ENCODE assay signal across 15 mouse cellular contexts in the genomic region with DNA sequence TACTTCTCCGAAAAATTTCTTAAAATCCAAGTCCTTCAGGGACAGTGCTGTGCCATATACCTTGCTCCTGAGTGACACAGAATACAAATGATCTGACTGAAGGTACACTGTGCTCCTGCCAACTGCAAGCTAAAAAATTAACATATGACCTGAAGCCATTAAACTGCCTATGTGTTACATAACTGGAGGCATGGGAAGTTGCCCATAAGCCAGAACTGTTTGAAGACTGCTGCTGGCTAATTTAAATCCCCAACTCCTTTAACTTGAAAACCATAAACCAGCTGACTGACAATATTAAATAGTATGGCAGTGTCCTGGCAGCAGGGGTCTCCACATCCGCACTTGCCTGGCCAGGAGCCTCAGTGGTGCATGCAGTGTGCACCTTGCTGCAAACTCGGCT.
A peak's percentile ranks its signal among the peaks of the same experiment; 100 is the strongest.
DNase-seq lines count a peak whose midpoint lies in the region; ATAC-seq and TF ChIP-seq lines count a peak whose summit lies in the region.
"Had no signal": no experiment of that assay in that cellular context is flagged by ENCODE, and none has a peak within 500 bp of the region (broad histone marks: within the 10 kb centered on the region; RNA-seq: fewer than 3 reads in every experiment).

No protein-coding gene starts in this region.

- peak overlapping the region; percentile 9 for H3K4me3 ChIP-seq in gastrocnemius, adult 2 months
- H3K4me3 ChIP-seq in midbrain, embryonic 11.5 days (ENCODE audit: low read depth, low read length), result no peak overlapping the region
- H3K4me3 ChIP-seq in midbrain, embryonic 15.5 days, result no peak overlapping the region
- H3K4me3 ChIP-seq: forebrain, embryonic 12.5 days; hindbrain, embryonic 13.5 days had no signal

- peaks cover 7% of the 10 kb centered on the region for H3K4me1 ChIP-seq in midbrain, embryonic 11.5 days (ENCODE audit: control insufficient read depth, insufficient read depth, low read length)
- peaks cover 27% of the 10 kb centered on the region for H3K4me1 ChIP-seq in midbrain, embryonic 15.5 days

- 87% methylated on average over 3 of the region's 3 CpGs for WGBS in midbrain, embryonic 11.5 days
- 87% methylated on average over 3 of the region's 3 CpGs for WGBS in midbrain, embryonic 15.5 days

- H3K4me2 ChIP-seq in midbrain, embryonic 11.5 days, result no peak overlapping the region
- no peak overlapping the region for H3K4me2 ChIP-seq in midbrain, embryonic 15.5 days
- H3K4me2 ChIP-seq: forebrain, embryonic 12.5 days; heart, embryonic 11.5 days; hindbrain, embryonic 13.5 days had no signal

- peak overlapping the region; percentile 46 for H3K27ac ChIP-seq in gastrocnemius, adult 2 months
- H3K27ac ChIP-seq in midbrain, embryonic 11.5 days (ENCODE audit: low read depth, low read length), result no peak overlapping the region
- no peak overlapping the region for H3K27ac ChIP-seq in midbrain, embryonic 15.5 days
- H3K27ac ChIP-seq: forebrain, embryonic 12.5 days; hindbrain, embryonic 13.5 days; liver, embryonic 14.5 days had no signal

- intact Hi-C loops in gastrocnemius, adult 2 months (cut with DNase I), result no loop called here
- intact Hi-C loops in gastrocnemius, postnatal 14 days (cut with DNase I; ENCODE audit: low total_unique reads), result no loop called here

- no peak overlapping the region for H3K9ac ChIP-seq in midbrain, embryonic 11.5 days (ENCODE audit: low read length)
- H3K9ac ChIP-seq in midbrain, embryonic 15.5 days, result no peak overlapping the region
- H3K9ac ChIP-seq: forebrain, embryonic 12.5 days; hindbrain, embryonic 13.5 days; liver, embryonic 14.5 days had no signal

- ATAC-seq in midbrain, embryonic 11.5 days (ENCODE audit: low FRiP score), result no peak
- no peak for ATAC-seq in midbrain, embryonic 15.5 days (replicated peaks)
- ATAC-seq: midbrain, embryonic 16.5 days had no signal

- no peaks in the 10 kb centered on the region for H3K27me3 ChIP-seq in midbrain, embryonic 11.5 days (ENCODE audit: control insufficient read depth, insufficient read depth, low read length)
- H3K27me3 ChIP-seq in midbrain, embryonic 15.5 days (replicated peaks), result no peaks in the 10 kb centered on the region
- H3K27me3 ChIP-seq: forebrain, embryonic 12.5 days; hindbrain, embryonic 13.5 days had no signal

- no peaks in the 10 kb centered on the region for H3K9me3 ChIP-seq in midbrain, embryonic 11.5 days (ENCODE audit: control insufficient read depth, low read length)
- no peaks in the 10 kb centered on the region for H3K9me3 ChIP-seq in midbrain, embryonic 15.5 days
- H3K9me3 ChIP-seq: forebrain, embryonic 12.5 days; hindbrain, embryonic 13.5 days had no signal

- no peaks in the 10 kb centered on the region for H3K36me3 ChIP-seq in midbrain, embryonic 11.5 days (ENCODE audit: control insufficient read depth, insufficient read depth, low read length)
- H3K36me3 ChIP-seq in midbrain, embryonic 15.5 days (replicated peaks), result peaks cover 8% of the 10 kb centered on the region; the same call in 1 of the 2 replicates

- TF ChIP-seq CTCF in gastrocnemius, adult 2 months (IDR thresholded peaks at IDR 0.05), result no peak

- DNase-seq in adrenal gland, postnatal 14 days, result peak; percentile 16
- DNase-seq in adrenal gland, adult 8-10 months, result no peak
- no peak for DNase-seq in gastrocnemius, adult 2 months
- DNase-seq in gastrocnemius, postnatal 14 days, result no peak
- DNase-seq in midbrain, embryonic 11.5 days (ENCODE audit: low spot score, missing footprints), result peak; percentile 77
- peak; percentile 51 for DNase-seq in skeletal muscle tissue, adult 2 months (ENCODE audit: low read depth, low spot score)
- no peak for DNase-seq in urinary bladder, adult 18-20 months (ENCODE audit: low spot score in 2 of 2)
- DNase-seq: heart, postnatal 14 days; thymus, postnatal 25 days had no signal

Comparison
In these comparisons a context has a peak if more than half of its experiments do, and no peak if none do; other contexts are left out.
1. DNase-seq: peak in adrenal gland, postnatal 14 days (single experiment), midbrain, embryonic 11.5 days (single experiment) and skeletal muscle tissue, adult 2 months (single experiment); none in adrenal gland, adult 8-10 months (single experiment), gastrocnemius, adult 2 months (single experiment), gastrocnemius, postnatal 14 days (single experiment) and urinary bladder, adult 18-20 months (0 of 2).